ENCODE assay signal across 15 mouse cellular contexts in genomic region chr10:95314019-95314418, GRCm38 (mm10). TPM values are rescaled to one million over a fixed set of nuclear protein-coding genes. Genes with fewer than 3 reads are reported as not detected.
DNase-seq lines count a peak whose midpoint lies in the region; ATAC-seq and TF ChIP-seq lines count a peak whose summit lies in the region.
"Had no signal": no experiment of that assay in that cellular context is flagged by ENCODE, and none has a peak within 500 bp of the region (broad histone marks: within the 10 kb centered on the region; RNA-seq: fewer than 3 reads in every experiment).

No protein-coding gene starts in this region.

- H3K4me3 ChIP-seq in lung, postnatal 0 days (ENCODE audit: low read depth, low read length) = no peak overlapping the region
- no peak overlapping the region for H3K4me3 ChIP-seq in limb, embryonic 12.5 days (replicated peaks)
- H3K4me3 ChIP-seq in hindbrain, embryonic 12.5 days = no peak overlapping the region
- H3K4me3 ChIP-seq: liver, embryonic 13.5 days had no signal

- peak; percentile 79 for DNase-seq in heart, adult 11 months
- no peak for DNase-seq in heart, adult 8-10 months (ENCODE audit: low spot score)
- peak; percentile 52 for DNase-seq in lung, postnatal 0 days (ENCODE audit: low spot score)
- DNase-seq in lung, postnatal 25 days (ENCODE audit: low spot score) = no peak
- DNase-seq in thymus, postnatal 4 days = peak; percentile 44
- DNase-seq in left cerebral cortex, postnatal 36 days (ENCODE audit: low spot score in 2 of 2) = no peak
- DNase-seq: adrenal gland, adult 2 months; kidney, postnatal 14 days; liver, embryonic 13.5 days; right cerebral cortex, postnatal 4 days had no signal

- H3K36me3 ChIP-seq in lung, postnatal 0 days (ENCODE audit: insufficient read depth, low read length) = no peaks in the 10 kb centered on the region
- no peaks in the 10 kb centered on the region for H3K36me3 ChIP-seq in limb, embryonic 12.5 days
- no peaks in the 10 kb centered on the region for H3K36me3 ChIP-seq in hindbrain, embryonic 12.5 days
- H3K36me3 ChIP-seq: liver, embryonic 13.5 days had no signal

- intact Hi-C loops in left cerebral cortex, postnatal 36 days (cut with DNase I) = no loop called here

- H3K4me1 ChIP-seq in lung, postnatal 0 days (ENCODE audit: insufficient read depth, low read depth, low read length) = peaks cover 9% of the 10 kb centered on the region; the same call in 1 of the 2 replicates
- peaks cover 56% of the 10 kb centered on the region for H3K4me1 ChIP-seq in limb, embryonic 12.5 days (replicated peaks)
- peaks cover 21% of the 10 kb centered on the region for H3K4me1 ChIP-seq in hindbrain, embryonic 12.5 days

- peak; percentile 61 for ATAC-seq in lung, postnatal 0 days
- ATAC-seq in limb, embryonic 12.5 days (ENCODE audit: insufficient number of reproducible peaks, insufficient read depth, low FRiP score, low TSS enrichment, low read depth) = peak; percentile 64; the same call in 1 of the 2 replicates
- no peak for ATAC-seq in hindbrain, embryonic 12.5 days (ENCODE audit: low FRiP score)
- ATAC-seq: Patski had no signal

- WGBS in lung, postnatal 0 days = 17% methylated on average over 5 of the region's 5 CpGs
- WGBS in limb, embryonic 12.5 days = 5% methylated on average over 5 of the region's 5 CpGs
- 53% methylated on average over 5 of the region's 5 CpGs for WGBS in hindbrain, embryonic 12.5 days

- H3K9me3 ChIP-seq in lung, postnatal 0 days (ENCODE audit: low read length) = no peaks in the 10 kb centered on the region
- no peaks in the 10 kb centered on the region for H3K9me3 ChIP-seq in limb, embryonic 12.5 days
- H3K9me3 ChIP-seq in hindbrain, embryonic 12.5 days (replicated peaks) = no peaks in the 10 kb centered on the region
- H3K9me3 ChIP-seq: liver, embryonic 13.5 days had no signal

- no peak overlapping the region for H3K27ac ChIP-seq in lung, postnatal 0 days (ENCODE audit: low read length)
- H3K27ac ChIP-seq in limb, embryonic 12.5 days = no peak overlapping the region; the same call in 1 of the 2 replicates
- no peak overlapping the region for H3K27ac ChIP-seq in hindbrain, embryonic 12.5 days
- H3K27ac ChIP-seq: hindbrain, embryonic 14.5 days; liver, embryonic 13.5 days had no signal

- H3K4me2 ChIP-seq in lung, postnatal 0 days (replicated peaks; ENCODE audit: low read depth, low read length) = no peak overlapping the region
- H3K4me2 ChIP-seq in limb, embryonic 12.5 days = no peak overlapping the region
- no peak overlapping the region for H3K4me2 ChIP-seq in hindbrain, embryonic 12.5 days (replicated peaks)
- H3K4me2 ChIP-seq: hindbrain, embryonic 14.5 days; liver, embryonic 13.5 days; midbrain, embryonic 11.5 days had no signal

- no peak overlapping the region for H3K9ac ChIP-seq in lung, postnatal 0 days (replicated peaks; ENCODE audit: low read depth)
- H3K9ac ChIP-seq in limb, embryonic 12.5 days (replicated peaks) = no peak overlapping the region
- no peak overlapping the region for H3K9ac ChIP-seq in hindbrain, embryonic 12.5 days
- H3K9ac ChIP-seq: hindbrain, embryonic 14.5 days; liver, embryonic 13.5 days had no signal

- TF ChIP-seq EP300 in lung, postnatal 0 days (IDR thresholded peaks at IDR 0.05) = no peak

- H3K27me3 ChIP-seq in lung, postnatal 0 days (replicated peaks; ENCODE audit: insufficient read depth, low read length) = no peaks in the 10 kb centered on the region
- peaks cover 21% of the 10 kb centered on the region for H3K27me3 ChIP-seq in limb, embryonic 12.5 days
- peaks cover 4% of the 10 kb centered on the region for H3K27me3 ChIP-seq in hindbrain, embryonic 12.5 days
- H3K27me3 ChIP-seq: liver, embryonic 13.5 days; Patski had no signal

- no peak for TF ChIP-seq CTCF in lung, postnatal 0 days (IDR thresholded peaks at IDR 0.05)

RNA-seq across cellular contexts. Expression of gene Cradd, which starts 9.9 kb away (rescaled TPM):
- 10 to 100 TPM in 2 of 4 experiments, 1 to 10 TPM in 2; 6.6 to 15.0 (median 10.4) TPM for total RNA-seq in heart, adult 8-10 months (2022)
- polyA plus RNA-seq in lung, postnatal 0 days (2015; fragmentation: Nextera tagmentation; extraction: Ambion mirVana) = 11.9 and 15.4 TPM in 2 replicates
- 12.2 TPM in 2 replicates for polyA plus RNA-seq in limb, embryonic 12.5 days (2016; fragmentation: Nextera tagmentation; extraction: Ambion mirVana)
- 12.0 and 12.4 TPM in 2 replicates for polyA plus RNA-seq in hindbrain, embryonic 12.5 days (2016; fragmentation: Nextera tagmentation; extraction: Ambion mirVana)
- total RNA-seq in left cerebral cortex, postnatal 36 days (2021) = 1 to 10 TPM; 4.8 to 7.7 TPM

Comparison
In these comparisons a context has a peak if more than half of its experiments do, and no peak if none do; other contexts are left out.
1. DNase-seq: peak in heart, adult 11 months (single experiment), lung, postnatal 0 days (single experiment) and thymus, postnatal 4 days (single experiment); none in heart, adult 8-10 months (single experiment), lung, postnatal 25 days (single experiment) and left cerebral cortex, postnatal 36 days (0 of 2).